Mouse (Mus musculus) WW6 (cell line): Measurements from ENCODE around the gene Ugt1a6b.
"Not testable (repeated sequence)": the region's sequence is repeated elsewhere in the genome, so short reads cannot be mapped to it uniquely, and the experiment has no call there.

Experiments used
- DNase-seq: peaks from one replicate; pipeline ENCODE4 v3.0.0-alpha.2; 2013; ENCODE audit warnings: low read depth, low spot score

Gene Ugt1a6b

GRCm38 (mm10) chr1:88223011-88223515, 120.0 kb downstream of the Ugt1a6b start:
- not testable (repeated sequence) for DNase-seq

DNA sequence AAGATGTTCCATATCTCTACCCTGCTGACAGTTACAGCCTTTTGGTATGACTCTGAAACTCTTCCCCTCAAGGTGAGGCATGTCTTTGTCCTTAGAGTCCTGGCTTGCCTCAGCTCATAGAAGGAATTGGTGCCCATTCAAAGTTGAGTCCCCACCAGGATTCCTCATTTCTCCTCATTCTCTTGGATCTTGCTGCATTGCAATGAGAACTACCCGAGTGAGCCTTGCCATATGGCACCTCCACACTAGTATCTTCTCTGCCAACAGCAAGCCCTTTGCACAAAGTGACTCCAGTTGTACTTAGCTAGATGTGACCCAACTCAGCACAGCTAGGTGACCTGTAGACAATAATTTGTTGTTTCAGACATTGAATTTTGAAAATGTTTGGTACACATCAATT, 120.5 kb downstream of the Ugt1a6b start:
- DNase-seq = no peak

- no peak for DNase-seq
Observed at GRCm38 (mm10) chr1:88224029-88224776, 121.2 kb downstream of the Ugt1a6b start.

DNA sequence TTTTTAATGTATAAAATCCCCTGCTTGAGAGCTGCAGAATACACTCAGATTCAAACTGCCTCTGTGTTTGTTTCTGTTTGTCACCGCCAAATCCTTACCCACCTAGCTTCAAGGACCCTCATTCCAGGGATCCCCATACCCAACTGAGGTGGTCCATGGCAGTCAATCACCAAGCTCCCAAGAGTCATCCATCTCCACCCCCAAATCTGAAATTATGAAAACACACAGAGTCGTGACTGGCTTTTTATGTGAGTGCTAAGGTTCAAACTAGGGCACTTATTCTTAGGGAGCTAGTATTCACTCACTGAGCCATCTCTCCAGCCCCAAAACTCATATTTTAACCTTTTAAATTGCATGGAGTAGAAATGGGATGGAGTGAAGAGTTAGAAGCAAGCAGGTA, 122.2 kb downstream of the Ugt1a6b start:
- DNase-seq = not testable (repeated sequence)

DNA sequence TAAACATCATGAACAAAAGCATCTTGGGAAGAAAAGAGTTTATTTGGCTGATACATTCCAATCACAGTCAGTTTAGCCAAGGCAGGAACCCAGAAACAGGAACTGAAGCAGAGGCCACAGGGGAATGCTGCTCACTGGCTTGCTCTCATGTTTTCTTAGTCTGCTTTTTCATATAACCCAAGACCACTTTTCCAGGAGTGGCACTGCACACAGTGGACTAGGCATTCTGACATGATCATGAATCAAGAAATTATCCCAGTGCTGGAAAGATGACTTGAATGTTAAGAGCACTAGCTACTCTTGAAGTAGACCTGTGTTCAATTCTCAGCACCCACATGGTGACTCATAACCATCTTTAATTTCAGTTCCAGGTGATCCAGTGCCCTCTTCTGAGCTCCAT, 122.7 kb downstream of the Ugt1a6b start:
- no peak for DNase-seq

- no peak for DNase-seq
Observed at GRCm38 (mm10) chr1:88226670-88227379, 123.8 kb downstream of the Ugt1a6b start, which contains the start of gene Mroh2a. TSS of gene Mroh2a (plus strand) at chr1:88226986.

DNA sequence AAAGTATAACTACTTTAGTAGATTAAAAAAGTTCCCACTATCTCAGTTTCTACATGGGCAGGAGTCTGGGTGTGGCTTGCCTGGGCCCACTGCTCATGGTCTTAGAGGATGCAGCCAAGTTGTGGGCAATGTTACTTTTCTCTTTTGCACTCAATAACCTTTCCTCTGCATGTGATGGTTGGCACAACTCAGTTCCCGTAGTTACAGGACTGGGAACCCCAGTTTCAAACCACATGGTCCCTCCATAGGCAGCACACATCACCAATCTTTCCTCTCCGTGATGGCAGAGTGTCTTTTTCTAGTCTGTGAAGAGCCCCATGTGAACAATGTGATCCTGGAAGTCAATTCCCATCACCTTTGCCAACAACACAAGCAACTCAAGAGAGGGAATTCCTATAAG, 124.4 kb downstream of the Ugt1a6b start:
- DNase-seq = no peak

- no peak for DNase-seq
Observed at GRCm38 (mm10) chr1:88228121-88228520, 125.1 kb downstream of the Ugt1a6b start.

DNA sequence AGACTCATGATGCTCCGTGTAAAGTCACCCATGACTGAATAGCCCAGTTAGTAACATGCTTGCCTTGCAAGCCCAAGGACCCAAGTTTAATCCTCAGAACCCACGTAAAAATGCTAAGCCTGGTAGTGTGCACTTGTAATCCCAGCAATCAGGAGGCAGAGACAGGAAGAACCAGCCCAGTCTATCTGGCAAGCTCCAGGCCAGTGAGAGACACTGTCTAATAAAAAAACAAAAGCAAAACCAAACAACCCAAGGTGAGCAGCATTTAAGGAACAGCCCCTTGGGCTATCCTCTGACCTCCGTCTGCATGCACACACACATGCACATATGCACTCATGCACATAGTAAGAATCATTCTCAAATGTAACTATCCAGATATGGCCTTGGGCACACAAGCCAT, 126.5 kb downstream of the Ugt1a6b start:
- DNase-seq = no peak

- no peak for DNase-seq
Observed at GRCm38 (mm10) chr1:88229986-88230385, 126.9 kb downstream of the Ugt1a6b start.

- DNase-seq = no peak
Observed at GRCm38 (mm10) chr1:88230421-88230820, 127.4 kb downstream of the Ugt1a6b start.

DNA sequence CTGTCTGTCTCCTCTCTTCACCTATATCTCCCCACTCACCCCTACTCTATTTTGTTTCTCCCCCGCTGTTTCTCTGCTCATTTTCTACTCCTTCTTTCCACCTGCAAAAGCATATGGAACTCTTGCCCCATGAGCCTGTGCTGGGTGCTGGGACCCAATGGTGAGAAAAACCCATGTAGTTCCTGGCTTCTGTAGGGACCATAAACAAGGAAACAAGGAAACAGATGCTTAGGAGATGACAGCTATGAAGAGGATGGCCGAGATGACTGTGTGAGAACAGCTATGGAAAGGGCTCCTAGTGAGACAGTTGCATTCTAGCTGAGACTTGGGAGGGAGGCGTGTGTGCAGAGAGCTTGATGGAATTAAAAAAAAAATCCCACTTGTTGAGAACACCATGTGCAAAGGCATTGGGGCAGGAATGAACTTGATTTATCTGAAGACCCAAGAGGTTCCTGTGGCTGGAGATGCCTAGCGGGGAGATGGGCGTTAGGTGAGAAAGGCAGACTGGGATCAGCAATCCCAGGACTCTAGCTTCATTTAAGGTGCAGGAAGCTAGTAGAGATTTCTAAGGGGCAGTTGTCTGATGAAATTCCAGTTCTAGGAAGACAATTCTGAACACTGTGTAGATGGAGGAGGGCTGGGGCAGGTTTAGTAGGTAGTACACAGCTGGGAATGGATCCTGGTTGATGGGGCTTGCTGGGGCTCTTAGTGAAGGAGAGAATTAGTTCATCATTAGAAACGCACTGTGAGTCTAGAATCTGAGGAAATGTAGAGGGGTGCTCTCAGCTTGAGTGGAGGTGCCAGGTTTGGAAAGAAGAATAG, 128.1 kb downstream of the Ugt1a6b start:
- DNase-seq = no peak

DNA sequence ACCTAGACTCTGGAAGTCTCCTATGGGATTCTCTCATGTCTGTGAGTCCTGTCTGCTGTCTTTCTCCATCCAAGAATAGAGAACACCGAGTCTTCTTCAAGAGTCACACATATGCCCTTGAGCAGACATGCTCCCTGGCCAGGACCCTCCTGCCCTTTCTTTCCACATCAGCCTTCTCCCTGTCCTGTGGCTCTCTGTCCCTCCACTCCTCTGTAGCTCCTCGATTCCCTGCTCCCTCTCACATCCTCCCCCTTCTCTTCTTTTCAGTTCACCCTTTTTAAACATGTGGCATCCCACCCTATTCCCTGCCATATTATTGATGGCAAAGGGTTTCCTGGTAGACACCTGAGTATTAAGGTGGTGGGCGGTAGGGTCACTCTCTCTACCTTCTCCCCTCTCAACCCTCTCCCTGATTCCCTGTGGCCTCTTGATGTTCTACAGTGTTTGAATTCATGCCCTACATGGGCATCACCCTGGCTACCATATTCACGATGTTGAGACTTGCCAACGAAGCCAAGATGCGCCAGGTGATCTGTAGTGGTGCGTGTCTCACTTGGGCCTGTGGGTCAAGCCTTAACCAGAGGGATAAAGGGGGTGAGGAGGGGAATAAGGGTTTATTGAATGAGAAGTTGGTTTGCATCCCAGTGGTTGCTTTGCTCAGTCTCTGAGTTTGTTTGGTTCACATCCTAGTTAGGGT, 128.9 kb downstream of the Ugt1a6b start:
- no peak for DNase-seq

- no peak for DNase-seq
Observed at GRCm38 (mm10) chr1:88232664-88233380, 129.8 kb downstream of the Ugt1a6b start.

- DNase-seq = no peak
Observed at GRCm38 (mm10) chr1:88233421-88234247, 130.6 kb downstream of the Ugt1a6b start.

DNA sequence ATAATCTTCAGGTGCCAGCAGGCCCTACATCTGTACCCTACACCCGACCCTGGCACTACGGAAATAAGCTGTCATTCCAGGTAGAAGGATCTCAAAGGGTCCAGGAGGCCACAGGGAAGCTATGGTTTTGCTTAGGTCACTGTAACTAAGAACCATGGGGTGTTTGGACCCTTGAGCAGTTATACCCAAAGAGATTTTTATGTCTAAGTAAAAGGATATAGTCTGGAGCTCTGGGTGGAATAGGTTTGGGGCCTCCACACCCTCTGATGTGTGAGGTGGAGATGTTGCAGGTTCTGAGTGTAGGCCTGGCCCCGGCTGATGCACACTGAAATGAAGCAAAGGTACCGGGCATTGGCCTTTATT, 131.2 kb downstream of the Ugt1a6b start:
- no peak for DNase-seq

GRCm38 (mm10) chr1:88234646-88235045, 131.6 kb downstream of the Ugt1a6b start:
- DNase-seq = no peak

GRCm38 (mm10) chr1:88235046-88235893, 132.2 kb downstream of the Ugt1a6b start:
- no peak for DNase-seq

DNA sequence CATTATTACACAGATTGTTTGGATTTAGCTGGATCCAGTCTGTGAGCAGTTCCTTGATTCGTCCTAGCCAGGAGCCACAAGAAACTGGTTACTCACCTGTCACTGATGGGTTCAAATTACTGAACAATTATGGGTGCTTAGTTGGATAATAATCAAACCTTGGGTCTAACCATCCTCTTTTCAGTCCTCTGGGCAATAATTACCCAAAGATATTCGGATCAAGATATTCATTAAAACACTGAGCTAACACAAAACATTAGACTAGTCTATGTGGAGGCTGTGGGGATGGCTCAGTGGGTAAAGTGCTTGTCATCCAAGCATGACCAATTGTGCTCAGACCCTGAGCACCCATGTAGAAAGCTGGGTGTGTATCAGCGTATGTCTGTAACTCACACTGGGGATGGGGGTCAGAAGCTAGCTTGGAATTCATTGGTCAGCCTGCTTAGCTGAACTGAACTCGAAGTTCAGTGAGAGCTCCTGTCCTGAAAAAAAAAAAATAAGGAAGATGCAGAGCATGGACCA, 132.9 kb downstream of the Ugt1a6b start:
- no peak for DNase-seq
